Mouse (Mus musculus) midbrain, embryonic 12.5 days (tissue): ENCODE results near the gene Atp8a2. TPM values are rescaled to one million over a fixed set of nuclear protein-coding genes. Genes with fewer than 3 reads are reported as not detected.
A peak's percentile ranks its signal among the peaks of the same experiment; 100 is the strongest.

Experiments used
- ATAC-seq: fragments of 200-750 bp; cut with Nextera tagmentation; 2 replicates; pipeline ENCODE4 v1.8.0; 2017; ENCODE audit warnings: low read depth, moderate TSS enrichment, moderate library complexity; ENCODE audit not compliant: low FRiP score
- H3K27ac ChIP-seq: fragments of 300-500 bp; sonication (generic); replicated peaks from 2 replicates; pipeline ENCODE4 v1.5.1; 2016; ENCODE audit warnings: mild to moderate bottlenecking
- H3K27me3 ChIP-seq: fragments of 300-500 bp; sonication (generic); 2 replicates; pipeline ENCODE4 v1.6.1; 2016; ENCODE audit warnings: mild to moderate bottlenecking
- H3K36me3 ChIP-seq: fragments of 300-500 bp; sonication (generic); 2 replicates; pipeline ENCODE4 v1.6.1; 2016
- H3K4me1 ChIP-seq: fragments of 300-500 bp; sonication (generic); 2 replicates; pipeline ENCODE4 v1.6.1; 2016
- H3K4me2 ChIP-seq: fragments of 300-500 bp; sonication (generic); replicated peaks from 2 replicates; pipeline ENCODE4 v1.6.1; 2016; ENCODE audit warnings: mild to moderate bottlenecking, moderate library complexity
- H3K4me3 ChIP-seq: fragments of 300-500 bp; sonication (generic); 2 replicates; pipeline ENCODE4 v1.5.1; 2016; ENCODE audit warnings: mild to moderate bottlenecking
- H3K9ac ChIP-seq: fragments of 300-500 bp; sonication (generic); replicated peaks from 2 replicates; pipeline ENCODE4 v1.6.1; 2016; ENCODE audit warnings: mild to moderate bottlenecking, moderate library complexity
- H3K9me3 ChIP-seq: fragments of 300-500 bp; sonication (generic); 2 replicates; pipeline ENCODE4 v1.6.1; 2016; ENCODE audit warnings: mild to moderate bottlenecking
- WGBS: fragments of 180-500 bp; shearing (Covaris S2); methylation state at CpG from one replicate; pipeline ENCODE4 v1.1.7; 2016; 5-methylcytosine and 5-hydroxymethylcytosine counted together
- polyA plus RNA-seq: library from polyadenylated mRNA; unstranded; fragments of >200 nt; fragmentation: Nextera tagmentation; extraction: Ambion mirVana; gene quantifications from 2 replicates; pipeline ENCODE4 v1.2.1, GENCODE M21; 2016

The Atp8a2 gene
- polyA plus RNA-seq, 1 experiment from 2014 or later: 16.1 TPM

- 51% methylated on average over 8 of the region's 8 CpGs for WGBS
- H3K4me3 ChIP-seq: no peak overlapping the region
- H3K27me3 ChIP-seq: no peaks in the 10 kb centered on the region
- H3K4me2 ChIP-seq: no peak overlapping the region
- H3K36me3 ChIP-seq: no peaks in the 10 kb centered on the region
- H3K9ac ChIP-seq: peak overlapping the region; percentile 29; the same call in 1 of the 2 replicates
- ATAC-seq: no peak
- H3K4me1 ChIP-seq: peaks cover 11% of the 10 kb centered on the region
- no peaks in the 10 kb centered on the region for H3K9me3 ChIP-seq
- H3K27ac ChIP-seq: no peak overlapping the region
Measured at GRCm38 (mm10) chr14:59674556-59674955, 522.4 kb downstream of the Atp8a2 start.

GRCm38 (mm10) chr14:59672893-59673515 lies 524.0 kb downstream of the Atp8a2 start:
- Histone ChIP-seq H3K4me3 (no peak overlapping the region), H3K27me3 (no peaks in the 10 kb centered on the region), H3K27ac (no peak overlapping the region), H3K36me3 (no peaks in the 10 kb centered on the region), H3K4me1 (peaks cover 11% of the 10 kb centered on the region), H3K9ac (no peak overlapping the region), H3K4me2 (no peak overlapping the region), H3K9me3 (no peaks in the 10 kb centered on the region)
- ATAC-seq: no peak
- WGBS: 86% methylated on average over 6 of the region's 6 CpGs

- ATAC-seq: no peak
- no peaks in the 10 kb centered on the region for H3K9me3 ChIP-seq
- WGBS: 93% methylated on average over 1 of the region's 1 CpGs
- H3K4me1 ChIP-seq: no peaks in the 10 kb centered on the region
- no peak overlapping the region for H3K4me3 ChIP-seq
- no peak overlapping the region for H3K27ac ChIP-seq
- H3K4me2 ChIP-seq: no peak overlapping the region
- no peak overlapping the region for H3K9ac ChIP-seq
- H3K27me3 ChIP-seq: no peaks in the 10 kb centered on the region
- no peaks in the 10 kb centered on the region for H3K36me3 ChIP-seq
Measured at GRCm38 (mm10) chr14:59657098-59657497, 539.9 kb downstream of the Atp8a2 start.

GRCm38 (mm10) chr14:59656591-59656990 lies 540.4 kb downstream of the Atp8a2 start:
- no peak overlapping the region for H3K4me2 ChIP-seq
- H3K4me1 ChIP-seq: no peaks in the 10 kb centered on the region
- no peak overlapping the region for H3K9ac ChIP-seq
- no peaks in the 10 kb centered on the region for H3K9me3 ChIP-seq
- no peak overlapping the region for H3K27ac ChIP-seq
- no peaks in the 10 kb centered on the region for H3K27me3 ChIP-seq
- 84% methylated on average over 6 of the region's 6 CpGs for WGBS
- ATAC-seq: no peak
- H3K4me3 ChIP-seq: no peak overlapping the region
- no peaks in the 10 kb centered on the region for H3K36me3 ChIP-seq

GRCm38 (mm10) chr14:59649337-59649736 lies 547.6 kb downstream of the Atp8a2 start:
- 81% methylated on average over 6 of the region's 6 CpGs for WGBS
- Histone ChIP-seq H3K4me1 (no peaks in the 10 kb centered on the region), H3K36me3 (no peaks in the 10 kb centered on the region), H3K9me3 (no peaks in the 10 kb centered on the region), H3K9ac (no peak overlapping the region), H3K4me2 (no peak overlapping the region), H3K4me3 (no peak overlapping the region), H3K27me3 (no peaks in the 10 kb centered on the region; the same call in 1 of the 2 replicates), H3K27ac (no peak overlapping the region)
- ATAC-seq: no peak

GRCm38 (mm10) chr14:59648611-59649010 lies 548.4 kb downstream of the Atp8a2 start:
- WGBS: 84% methylated on average over 10 of the region's 10 CpGs
- Histone ChIP-seq H3K9ac (no peak overlapping the region), H3K4me3 (no peak overlapping the region), H3K4me1 (no peaks in the 10 kb centered on the region), H3K4me2 (no peak overlapping the region), H3K27me3 (no peaks in the 10 kb centered on the region; the same call in 1 of the 2 replicates), H3K27ac (no peak overlapping the region), H3K9me3 (no peaks in the 10 kb centered on the region), H3K36me3 (no peaks in the 10 kb centered on the region)
- no peak for ATAC-seq

- H3K9me3 ChIP-seq: no peaks in the 10 kb centered on the region
Measured at GRCm38 (mm10) chr14:59646826-59647697, 549.9 kb downstream of the Atp8a2 start.

GRCm38 (mm10) chr14:59644896-59645295 lies 552.1 kb downstream of the Atp8a2 start:
- no peaks in the 10 kb centered on the region for H3K9me3 ChIP-seq
- peaks cover 14% of the 10 kb centered on the region for H3K4me1 ChIP-seq
- H3K4me2 ChIP-seq: no peak overlapping the region
- H3K4me3 ChIP-seq: no peak overlapping the region
- ATAC-seq: no peak
- H3K27me3 ChIP-seq: no peaks in the 10 kb centered on the region; the same call in 1 of the 2 replicates
- H3K9ac ChIP-seq: no peak overlapping the region
- H3K27ac ChIP-seq: no peak overlapping the region
- 84% methylated on average over 3 of the region's 3 CpGs for WGBS
- H3K36me3 ChIP-seq: no peaks in the 10 kb centered on the region

More at GRCm38 (mm10) chr14:59646826-59647697, 549.9 kb downstream of the Atp8a2 start:
- no peak for ATAC-seq
- Histone ChIP-seq H3K27ac (no peak overlapping the region), H3K4me1 (peaks cover 7% of the 10 kb centered on the region; the same call in 1 of the 2 replicates), H3K36me3 (no peaks in the 10 kb centered on the region), H3K9ac (no peak overlapping the region), H3K4me3 (no peak overlapping the region), H3K4me2 (no peak overlapping the region), H3K27me3 (no peaks in the 10 kb centered on the region; the same call in 1 of the 2 replicates)
- WGBS: 81% methylated on average over 16 of the region's 16 CpGs

GRCm38 (mm10) chr14:59644166-59644565 lies 552.8 kb downstream of the Atp8a2 start:
- H3K4me2 ChIP-seq: no peak overlapping the region
- H3K9ac ChIP-seq: no peak overlapping the region
- H3K4me1 ChIP-seq: peaks cover 18% of the 10 kb centered on the region
- no peak for ATAC-seq
- H3K27ac ChIP-seq: no peak overlapping the region
- 88% methylated on average over 1 of the region's 1 CpGs for WGBS
- H3K27me3 ChIP-seq: no peaks in the 10 kb centered on the region; the same call in 1 of the 2 replicates
- no peak overlapping the region for H3K4me3 ChIP-seq
- H3K36me3 ChIP-seq: no peaks in the 10 kb centered on the region
- H3K9me3 ChIP-seq: no peaks in the 10 kb centered on the region

GRCm38 (mm10) chr14:59643582-59643981 lies 553.4 kb downstream of the Atp8a2 start:
- WGBS: 74% methylated on average over 12 of the region's 12 CpGs
- ATAC-seq: no peak
- no peaks in the 10 kb centered on the region; the same call in 1 of the 2 replicates for H3K27me3 ChIP-seq

GRCm38 (mm10) chr14:59641856-59642255 lies 555.1 kb downstream of the Atp8a2 start:
- ATAC-seq: no peak
- Histone ChIP-seq H3K36me3 (no peaks in the 10 kb centered on the region), H3K27me3 (no peaks in the 10 kb centered on the region; the same call in 1 of the 2 replicates), H3K9me3 (no peaks in the 10 kb centered on the region), H3K4me3 (no peak overlapping the region), H3K9ac (no peak overlapping the region), H3K27ac (no peak overlapping the region), H3K4me1 (peaks cover 18% of the 10 kb centered on the region), H3K4me2 (no peak overlapping the region)
- WGBS: 51% methylated on average over 5 of the region's 5 CpGs

More at GRCm38 (mm10) chr14:59643582-59643981, 553.4 kb downstream of the Atp8a2 start:
- Histone ChIP-seq H3K9me3 (no peaks in the 10 kb centered on the region), H3K4me1 (peaks cover 18% of the 10 kb centered on the region), H3K36me3 (no peaks in the 10 kb centered on the region), H3K4me3 (no peak overlapping the region), H3K27ac (no peak overlapping the region), H3K9ac (no peak overlapping the region), H3K4me2 (no peak overlapping the region)
